ENCODE assay signal across 8 mouse cellular contexts in the genomic region with DNA sequence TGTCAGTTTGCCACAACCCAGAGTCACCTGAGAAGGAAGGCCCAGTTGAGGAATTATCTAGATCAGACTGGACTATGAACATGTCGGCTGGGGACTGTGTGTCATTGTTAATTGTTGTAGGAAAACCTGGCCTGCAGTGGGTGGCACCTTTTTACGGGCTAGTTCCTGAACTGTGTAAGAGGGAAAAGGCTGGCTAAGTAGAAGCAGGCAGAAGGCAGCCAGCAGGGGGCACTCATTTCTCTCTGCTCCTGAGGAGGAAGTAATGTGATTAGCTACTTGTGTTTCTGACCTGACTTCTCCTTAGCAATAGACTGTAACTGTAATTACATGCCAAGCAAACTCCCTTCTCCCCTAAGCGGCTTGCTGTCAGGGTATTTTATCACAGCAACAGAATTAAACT. TPM values are rescaled to one million over a fixed set of nuclear protein-coding genes. Genes with fewer than 3 reads are reported as not detected.
A peak's percentile ranks its signal among the peaks of the same experiment; 100 is the strongest.
DNase-seq lines count a peak whose midpoint lies in the region; TF ChIP-seq lines count a peak whose summit lies in the region.

No protein-coding gene starts in this region.

- H3K27ac ChIP-seq in CH12.LX (ENCODE audit: insufficient read depth, low read depth), result no peak overlapping the region

- peaks cover 0 to 7% of the 10 kb centered on the region in 2 experiments; a peak in 2 of 4 replicates for H3K4me1 ChIP-seq in CH12.LX (ENCODE audit: control insufficient read depth in 1 of 2, insufficient read depth in 2 of 2)

- TF ChIP-seq EP300 in CH12.LX (IDR thresholded peaks at IDR 0.05; ENCODE audit: low read length), result no peak

- no peaks in the 10 kb centered on the region for H3K79me2 ChIP-seq in CH12.LX (replicated peaks; ENCODE audit: control insufficient read depth, extremely low read depth, insufficient read depth, poor library complexity, severe bottlenecking)

- peak; percentile 62 for TF ChIP-seq RAD21 in CH12.LX (IDR thresholded peaks at IDR 0.05; ENCODE audit: low read depth, low read length)

- in situ Hi-C loops in CH12.LX (cut with MboI; ENCODE audit: low pct_ligation_motif_present, low pct_unique_long_range_greater_than_20kb, low sequenced_read_pairs), result no loop called here

- TF ChIP-seq POLR2A in CH12.LX (IDR thresholded peaks at IDR 0.05; ENCODE audit: low read depth, low read length), result no peak

- no peak overlapping the region for H3K4me3 ChIP-seq in CH12.LX (replicated peaks in 1 of 3; ENCODE audit: low read depth in 2 of 3, low read length in 2 of 3, poor library complexity in 1 of 3)

- no peaks in the 10 kb centered on the region for H3K9me3 ChIP-seq in CH12.LX (replicated peaks; ENCODE audit: low read length)

- intact Hi-C loops in heart, postnatal 14 days (cut with DNase I), result loop anchor here (10.0 kb wide), 1 partner anchor 54 kb away; no protein-coding TSS in a partner anchor

- H3K27me3 ChIP-seq in CH12.LX (replicated peaks), result peaks cover 1% of the 10 kb centered on the region

- peak; percentile 86 for DNase-seq in CH12.LX (ENCODE audit: extremely low read depth)
- DNase-seq in adrenal gland, adult 8-10 months, result peak; percentile 64
- DNase-seq in embryo, embryonic 11.5 days (ENCODE audit: low read depth, low spot score), result peak; percentile 38
- peak; percentile 69 to 75 for DNase-seq in heart, postnatal 14 days
- peak; percentile 83 for DNase-seq in layer of hippocampus, adult 11-12 months (ENCODE audit: low spot score)
- DNase-seq in lung, postnatal 10 days, result peak; percentile 87
- peak; percentile 36 to 68 for DNase-seq in spleen, adult 18-20 months
- no peak for DNase-seq in T-cell, adult 2 months (ENCODE audit: low spot score)

- TF ChIP-seq CTCF in CH12.LX (conservative IDR thresholded peaks at IDR 0.05 in 1 of 2, IDR thresholded peaks at IDR 0.05 in 1 of 2; ENCODE audit: low read depth in 2 of 2, low read length in 2 of 2), result peak; percentile 75 to 87

- H3K4me2 ChIP-seq in CH12.LX (ENCODE audit: insufficient read depth, low read depth, poor library complexity, severe bottlenecking), result no peak overlapping the region

- H3K36me3 ChIP-seq in CH12.LX (replicated peaks in 1 of 2; ENCODE audit: control insufficient read depth in 1 of 2, insufficient read depth in 1 of 2, low read length in 1 of 2), result no peaks in the 10 kb centered on the region

- no peak overlapping the region for H3K9ac ChIP-seq in CH12.LX (ENCODE audit: insufficient read depth, low read depth)

- dilution Hi-C loops in CH12.LX (cut with MboI; ENCODE audit: extremely low pct_ligation_motif_present, extremely low pct_unique_long_range_greater_than_20kb, low sequenced_read_pairs), result no loop called here

TF ChIP-seq in CH12.LX, 34 proteins besides CTCF, POLR2A, EP300 and RAD21:
- TF ChIP-seq MEF2A (IDR thresholded peaks at IDR 0.05; ENCODE audit: borderline replicate concordance, low read depth, low read length), result 0 out of 2 replicates have a peak, but pooled peaks have one; percentile 34
- no peak for TF ChIP-seq JUN (IDR thresholded peaks at IDR 0.05; ENCODE audit: insufficient read depth, low read depth, low read length)
- peak; percentile 78 for TF ChIP-seq SMC3 (IDR thresholded peaks at IDR 0.05; ENCODE audit: low read depth, low read length)
- peak; percentile 56 for TF ChIP-seq ELF1 (IDR thresholded peaks at IDR 0.05; ENCODE audit: low read depth, low read length)

RNA-seq across cellular contexts. Expression of gene Prkaa2, which starts 38.7 kb away (rescaled TPM):
- total RNA-seq in CH12.LX (2012; rRNA removed) (0.34 and 0.68 TPM in 2 replicates), CH12.LX (2014; rRNA removed) (0.23 TPM in 2 replicates)
- 0.20 and 0.29 TPM in 2 replicates for polyA plus RNA-seq in CH12.LX (2012; ENCODE audit: insufficient read length, low read depth)
- 10 to 100 TPM in 2 of 4 experiments, 1 to 10 TPM in 2; 7.5 to 10.4 (median 9.2) TPM for total RNA-seq in adrenal gland, adult 8-10 months (2022)
- 10 to 100 TPM; 66.3 to 68.0 TPM for total RNA-seq in heart, postnatal 14 days (2021)

Comparison
In these comparisons a context has a peak if more than half of its experiments do, and no peak if none do; other contexts are left out.
1. RNA of gene Prkaa2, which starts 38.7 kb away (total RNA-seq): 66.3 to 68.0 TPM in heart, postnatal 14 days; 7.5 to 10.4 TPM in adrenal gland, adult 8-10 months and 0.23 to 0.68 TPM in CH12.LX; every median in the first group is over 4 times any median in the second.